Mouse (Mus musculus): Measurements from ENCODE around the gene Tesmin. TPM values are rescaled to one million over a fixed set of nuclear protein-coding genes. Genes with fewer than 3 reads are reported as not detected.

The Tesmin gene
- polyA plus RNA-seq, 1 experiment from 2014 or later: 0.37 TPM

Other genes starting within 250 kb of the Tesmin start
- 96.2 and 119 TPM in 2 replicates for gene Mrpl21, start 106.0 kb upstream of the Tesmin start, polyA plus RNA-seq (2014; fragmentation: Nextera tagmentation; extraction: Ambion mirVana)
- 8.5 and 9.9 TPM in 2 replicates for gene Ighmbp2, start 105.8 kb upstream of the Tesmin start, polyA plus RNA-seq (2014; fragmentation: Nextera tagmentation; extraction: Ambion mirVana)
- gene Cpt1a, start 66.5 kb upstream of the Tesmin start, polyA plus RNA-seq (2014; fragmentation: Nextera tagmentation; extraction: Ambion mirVana): 9.3 and 19.2 TPM in 2 replicates
- 4.6 and 7.5 TPM in 2 replicates for gene Gal, start 25.7 kb downstream of the Tesmin start, polyA plus RNA-seq (2014; fragmentation: Nextera tagmentation; extraction: Ambion mirVana)
- 56.9 and 74.1 TPM in 2 replicates for gene Ppp6r3, start 186.9 kb downstream of the Tesmin start, polyA plus RNA-seq (2014; fragmentation: Nextera tagmentation; extraction: Ambion mirVana)